ENCODE assay signal across 10 mouse cellular contexts in genomic region chr8:120264388-120264943, GRCm38 (mm10). TPM values are rescaled to one million over a fixed set of nuclear protein-coding genes. Genes with fewer than 3 reads are reported as not detected.
DNase-seq lines count a peak whose midpoint lies in the region; ATAC-seq and TF ChIP-seq lines count a peak whose summit lies in the region.
"Had no signal": no experiment of that assay in that cellular context is flagged by ENCODE, and none has a peak within 500 bp of the region (broad histone marks: within the 10 kb centered on the region; RNA-seq: fewer than 3 reads in every experiment).

No protein-coding gene starts in this region.

- H3K27me3 ChIP-seq in kidney, postnatal 0 days (ENCODE audit: insufficient read depth, low read length) = 0 out of 2 replicates have a peak, but pooled peaks cover 4% of the 10 kb centered on the region
- H3K27me3 ChIP-seq in embryonic facial prominence, embryonic 13.5 days = no peaks in the 10 kb centered on the region
- H3K27me3 ChIP-seq in intestine, postnatal 0 days (replicated peaks; ENCODE audit: control insufficient read depth, insufficient read depth, low read length) = no peaks in the 10 kb centered on the region
- H3K27me3 ChIP-seq in neural tube, embryonic 12.5 days (replicated peaks) = no peaks in the 10 kb centered on the region
- H3K27me3 ChIP-seq: Patski had no signal

- no peak overlapping the region for H3K4me3 ChIP-seq in kidney, postnatal 0 days (replicated peaks; ENCODE audit: low read depth, low read length)
- peak overlapping the region; percentile 10; the same call in 1 of the 2 replicates for H3K4me3 ChIP-seq in embryonic facial prominence, embryonic 13.5 days
- no peak overlapping the region for H3K4me3 ChIP-seq in intestine, postnatal 0 days (ENCODE audit: low read depth, low read length)
- no peak overlapping the region for H3K4me3 ChIP-seq in neural tube, embryonic 12.5 days
- H3K4me3 ChIP-seq: megakaryocyte, embryonic 14.5 days had no signal

- DNase-seq in kidney, postnatal 0 days (ENCODE audit: low spot score) = no peak
- DNase-seq in kidney, postnatal 4 days = no peak
- no peak for DNase-seq in adrenal gland, postnatal 4 days (ENCODE audit: low spot score in 2 of 2)
- DNase-seq in thymus, postnatal 25 days = no peak
- DNase-seq in adrenal gland, postnatal 10 days = no peak

- H3K9me3 ChIP-seq in kidney, postnatal 0 days (replicated peaks; ENCODE audit: low read length) = no peaks in the 10 kb centered on the region
- H3K9me3 ChIP-seq in embryonic facial prominence, embryonic 13.5 days = no peaks in the 10 kb centered on the region
- no peaks in the 10 kb centered on the region for H3K9me3 ChIP-seq in intestine, postnatal 0 days (ENCODE audit: control insufficient read depth)
- no peaks in the 10 kb centered on the region for H3K9me3 ChIP-seq in neural tube, embryonic 12.5 days
- H3K9me3 ChIP-seq: megakaryocyte, embryonic 14.5 days had no signal

- peak overlapping the region; percentile 51 for H3K4me2 ChIP-seq in kidney, postnatal 0 days (ENCODE audit: low read length)
- H3K4me2 ChIP-seq in embryonic facial prominence, embryonic 13.5 days = peak overlapping the region; percentile 54
- peak overlapping the region; percentile 47 for H3K4me2 ChIP-seq in intestine, postnatal 0 days (replicated peaks; ENCODE audit: low read depth)
- peak overlapping the region; percentile 45 for H3K4me2 ChIP-seq in neural tube, embryonic 12.5 days (replicated peaks)

- H3K9ac ChIP-seq in kidney, postnatal 0 days (ENCODE audit: low read depth, low read length) = 0 out of 2 replicates have a peak overlapping the region, but pooled peaks have one; percentile 40
- no peak overlapping the region for H3K9ac ChIP-seq in embryonic facial prominence, embryonic 13.5 days
- no peak overlapping the region for H3K9ac ChIP-seq in intestine, postnatal 0 days (ENCODE audit: low read depth, low read length)
- 0 out of 2 replicates have a peak overlapping the region, but pooled peaks have one; percentile 35 for H3K9ac ChIP-seq in neural tube, embryonic 12.5 days

- peak; percentile 19 for ATAC-seq in kidney, postnatal 0 days (replicated peaks; ENCODE audit: low FRiP score, low read depth)
- ATAC-seq in embryonic facial prominence, embryonic 13.5 days (ENCODE audit: insufficient number of reproducible peaks, insufficient read depth, low FRiP score, low TSS enrichment, low read depth) = no peak
- no peak for ATAC-seq in intestine, postnatal 0 days
- no peak; the same call in 1 of the 2 replicates for ATAC-seq in neural tube, embryonic 12.5 days (ENCODE audit: low FRiP score, low read depth)

- WGBS in kidney, postnatal 0 days = 18% methylated on average over 13 of the region's 13 CpGs
- 15% methylated on average over 13 of the region's 13 CpGs for WGBS in embryonic facial prominence, embryonic 13.5 days
- 41% methylated on average over 13 of the region's 13 CpGs for WGBS in intestine, postnatal 0 days
- 22% methylated on average over 13 of the region's 13 CpGs for WGBS in neural tube, embryonic 12.5 days

- TF ChIP-seq CTCF in kidney, postnatal 0 days (IDR thresholded peaks at IDR 0.05; ENCODE audit: low read depth) = no peak
- no peak for TF ChIP-seq CTCF in intestine, postnatal 0 days (IDR thresholded peaks at IDR 0.05; ENCODE audit: low read depth)

- peak overlapping the region; percentile 58; the same call in 1 of the 2 replicates for H3K27ac ChIP-seq in kidney, postnatal 0 days
- H3K27ac ChIP-seq in embryonic facial prominence, embryonic 13.5 days = peak overlapping the region; percentile 97
- H3K27ac ChIP-seq in intestine, postnatal 0 days (ENCODE audit: low read depth, low read length) = no peak overlapping the region
- H3K27ac ChIP-seq in neural tube, embryonic 12.5 days = peak overlapping the region; percentile 80

- H3K36me3 ChIP-seq in kidney, postnatal 0 days (ENCODE audit: insufficient read depth, low read length) = no peaks in the 10 kb centered on the region
- no peaks in the 10 kb centered on the region for H3K36me3 ChIP-seq in embryonic facial prominence, embryonic 13.5 days
- no peaks in the 10 kb centered on the region for H3K36me3 ChIP-seq in intestine, postnatal 0 days (ENCODE audit: control insufficient read depth, insufficient read depth)
- no peaks in the 10 kb centered on the region for H3K36me3 ChIP-seq in neural tube, embryonic 12.5 days

- H3K4me1 ChIP-seq in kidney, postnatal 0 days (replicated peaks; ENCODE audit: insufficient read depth, low read length) = peaks cover 54% of the 10 kb centered on the region
- H3K4me1 ChIP-seq in embryonic facial prominence, embryonic 13.5 days = peaks cover 95% of the 10 kb centered on the region
- 0 out of 2 replicates have a peak, but pooled peaks cover 3% of the 10 kb centered on the region for H3K4me1 ChIP-seq in intestine, postnatal 0 days (replicated peaks; ENCODE audit: control insufficient read depth, insufficient read depth, low read length)
- peaks cover 82% of the 10 kb centered on the region for H3K4me1 ChIP-seq in neural tube, embryonic 12.5 days

RNA-seq across cellular contexts. Expression of gene Gse1, which starts 36.2 kb away (rescaled TPM):
- 5.9 and 8.4 TPM in 2 replicates for polyA plus RNA-seq in kidney, postnatal 0 days (2015; fragmentation: Nextera tagmentation; extraction: Ambion mirVana)
- 6.4 and 8.6 TPM in 2 replicates for polyA plus RNA-seq in embryonic facial prominence, embryonic 13.5 days (2015; fragmentation: Nextera tagmentation; extraction: Ambion mirVana)
- polyA plus RNA-seq in intestine, postnatal 0 days (2015; fragmentation: Nextera tagmentation; extraction: Ambion mirVana) = 6.4 and 7.8 TPM in 2 replicates
- polyA plus RNA-seq in neural tube, embryonic 12.5 days (2016; fragmentation: Nextera tagmentation; extraction: Ambion mirVana) = 26.0 and 30.5 TPM in 2 replicates
- 10 to 100 TPM; 58.1 to 60.7 TPM for total RNA-seq in adrenal gland, postnatal 4 days (2021)
- 10 to 100 TPM; 27.2 to 42.9 TPM for total RNA-seq in adrenal gland, postnatal 10 days (2021)

Comparison
In these comparisons a context has a peak if more than half of its experiments do, and no peak if none do; other contexts are left out.
1. H3K9ac ChIP-seq: peak in kidney, postnatal 0 days (single experiment) and neural tube, embryonic 12.5 days (single experiment); none in embryonic facial prominence, embryonic 13.5 days (single experiment) and intestine, postnatal 0 days (single experiment).
2. Peak in every context shown above with its lines, with median percentiles within 50 percentile points of each other: H3K4me2 ChIP-seq.